In the genomic region with DNA sequence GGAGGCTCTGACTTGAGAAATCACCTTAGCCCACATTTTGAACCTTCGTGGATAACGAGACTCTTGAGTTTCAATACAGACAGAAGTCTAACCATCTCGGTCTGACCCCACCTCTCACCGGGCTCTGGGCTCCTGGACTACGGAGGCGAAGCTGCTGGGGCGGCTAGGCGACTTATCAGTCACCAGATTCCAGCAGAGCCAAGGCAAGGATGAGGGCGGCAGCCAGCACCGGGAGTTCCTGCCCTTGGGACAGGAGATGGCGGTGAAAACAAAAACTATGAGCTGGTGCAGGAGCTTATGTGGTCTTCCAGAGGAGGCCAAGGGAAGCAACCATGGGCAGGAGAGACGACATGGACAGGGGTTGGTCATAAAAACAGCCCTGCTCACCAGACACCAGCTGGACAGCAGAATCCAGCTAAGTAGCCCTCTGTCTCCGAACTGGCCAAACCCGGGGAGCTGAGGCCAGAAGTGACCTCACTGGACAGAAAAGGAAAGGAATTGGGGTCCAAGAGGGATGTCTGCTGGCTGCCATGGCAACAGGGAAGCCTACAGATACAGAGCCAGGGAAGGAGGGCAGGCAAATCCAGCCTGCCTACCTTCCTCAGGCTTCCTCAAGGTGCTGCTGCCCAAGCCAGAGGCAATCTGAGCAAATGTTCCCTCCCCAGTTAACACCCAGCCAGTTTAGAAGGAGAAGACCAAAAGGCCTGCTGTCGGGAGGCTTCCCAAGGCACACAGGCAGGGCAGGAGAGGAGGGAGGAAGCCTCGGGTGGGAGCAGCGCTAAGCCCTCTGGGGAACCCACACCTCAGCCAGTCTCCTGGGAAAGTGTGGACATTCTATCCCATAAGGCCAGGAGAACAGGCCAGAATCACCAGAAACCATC, we compare ENCODE assay signal across 10 mouse cellular contexts. TPM values are rescaled to one million over a fixed set of nuclear protein-coding genes. Genes with fewer than 3 reads are reported as not detected.
A peak's percentile ranks its signal among the peaks of the same experiment; 100 is the strongest.
DNase-seq lines count a peak whose midpoint lies in the region; ATAC-seq and TF ChIP-seq lines count a peak whose summit lies in the region.
"Had no signal": no experiment of that assay in that cellular context is flagged by ENCODE, and none has a peak within 500 bp of the region (broad histone marks: within the 10 kb centered on the region; RNA-seq: fewer than 3 reads in every experiment).

No protein-coding gene starts in this region.

- intact Hi-C loops in heart, adult 2 months (cut with DNase I): loop anchor here (2.0 to 10.0 kb wide), 2 partner anchors 14 to 238 kb away; a partner anchor contains a TSS

- no peaks in the 10 kb centered on the region for H3K79me2 ChIP-seq in heart, adult 2 months (replicated peaks; ENCODE audit: control insufficient read depth, insufficient read depth, low read length)

- no peak for TF ChIP-seq POLR2A in heart, adult 2 months (IDR thresholded peaks at IDR 0.05; ENCODE audit: insufficient read depth, low read depth, low read length)

- no peak overlapping the region for H3K9ac ChIP-seq in heart, adult 2 months (ENCODE audit: low read depth, low read length)
- H3K9ac ChIP-seq in limb, embryonic 12.5 days (replicated peaks): no peak overlapping the region

- no peak for ATAC-seq in limb, embryonic 12.5 days (ENCODE audit: insufficient number of reproducible peaks, insufficient read depth, low FRiP score, low TSS enrichment, low read depth)
- no peak for ATAC-seq in frontal cortex, adult (ENCODE audit: low TSS enrichment)
- ATAC-seq: Patski had no signal

- TF ChIP-seq CTCF in heart, adult 2 months (IDR thresholded peaks at IDR 0.05): no peak

- H3K9me3 ChIP-seq in limb, embryonic 12.5 days: no peaks in the 10 kb centered on the region

- no peaks in the 10 kb centered on the region; the same call in 1 of the 2 replicates for H3K36me3 ChIP-seq in heart, adult 2 months (ENCODE audit: control insufficient read depth, insufficient read depth, low read length)
- H3K36me3 ChIP-seq in limb, embryonic 12.5 days: no peaks in the 10 kb centered on the region

- H3K4me1 ChIP-seq in heart, adult 2 months (ENCODE audit: control insufficient read depth, insufficient read depth, low read length): peaks cover 42% of the 10 kb centered on the region
- H3K4me1 ChIP-seq in limb, embryonic 12.5 days (replicated peaks): peaks cover 75% of the 10 kb centered on the region

- WGBS in heart, adult 2 months: 18% methylated on average over 17 of the region's 17 CpGs
- 15% methylated on average over 17 of the region's 17 CpGs for WGBS in limb, embryonic 12.5 days

- TF ChIP-seq EP300 in heart, adult 2 months (IDR thresholded peaks at IDR 0.05; ENCODE audit: insufficient read depth, low read depth, low read length): no peak

- peak; percentile 95 for DNase-seq in heart, adult 11 months
- DNase-seq in heart, adult 8-10 months (ENCODE audit: low spot score): no peak
- peak; percentile 45 for DNase-seq in CD4-positive helper T cell, adult 2 months (ENCODE audit: low read depth, low spot score)
- peak; percentile 58 to 63 for DNase-seq in heart, adult 2 months
- no peak for DNase-seq in c-Kit-positive CD71-positive TER-119-positive erythroid progenitor cells, embryonic 14.5 days (ENCODE audit: low spot score)
- no peak for DNase-seq in cerebellum, adult 11-12 months
- DNase-seq: cerebellum, adult 18-20 months had no signal

- peak overlapping the region; percentile 45 for H3K27ac ChIP-seq in heart, adult 2 months
- H3K27ac ChIP-seq in limb, embryonic 12.5 days: no peak overlapping the region

- H3K4me2 ChIP-seq in limb, embryonic 12.5 days: peak overlapping the region; percentile 4

- H3K4me3 ChIP-seq in heart, adult 2 months: 0 out of 2 replicates have a peak overlapping the region, but pooled peaks have one; percentile 7
- no peak overlapping the region for H3K4me3 ChIP-seq in limb, embryonic 12.5 days (replicated peaks)

- no peaks in the 10 kb centered on the region for H3K27me3 ChIP-seq in heart, adult 2 months (ENCODE audit: control insufficient read depth, insufficient read depth, low read length)
- peaks cover 18% of the 10 kb centered on the region for H3K27me3 ChIP-seq in limb, embryonic 12.5 days
- H3K27me3 ChIP-seq: Patski had no signal

RNA-seq across cellular contexts. Expression of a gene that starts 16.4 kb away (rescaled TPM):
- 1 to 10 TPM; 4.2 to 6.4 (median 4.4) TPM for total RNA-seq in heart, adult 8-10 months (2022)
- total RNA-seq in heart, adult 2 months (2021): 1 to 10 TPM; 3.6 to 5.2 TPM
- 4.1 and 5.4 TPM in 2 replicates for polyA plus RNA-seq in heart, adult 2 months (2012; rRNA removed)
- polyA plus RNA-seq in limb, embryonic 12.5 days (2016; fragmentation: Nextera tagmentation; extraction: Ambion mirVana): 4.2 and 4.3 TPM in 2 replicates

Comparison
In these comparisons a context has a peak if more than half of its experiments do, and no peak if none do; other contexts are left out.
1. DNase-seq: peak in heart, adult 11 months (single experiment), CD4-positive helper T cell, adult 2 months (single experiment) and heart, adult 2 months (2 of 2); none in heart, adult 8-10 months (single experiment), c-Kit-positive CD71-positive TER-119-positive erythroid progenitor cells, embryonic 14.5 days (single experiment) and cerebellum, adult 11-12 months (single experiment).